Comparison of ENCODE assay signal across 8 mouse cellular contexts in the genomic region with DNA sequence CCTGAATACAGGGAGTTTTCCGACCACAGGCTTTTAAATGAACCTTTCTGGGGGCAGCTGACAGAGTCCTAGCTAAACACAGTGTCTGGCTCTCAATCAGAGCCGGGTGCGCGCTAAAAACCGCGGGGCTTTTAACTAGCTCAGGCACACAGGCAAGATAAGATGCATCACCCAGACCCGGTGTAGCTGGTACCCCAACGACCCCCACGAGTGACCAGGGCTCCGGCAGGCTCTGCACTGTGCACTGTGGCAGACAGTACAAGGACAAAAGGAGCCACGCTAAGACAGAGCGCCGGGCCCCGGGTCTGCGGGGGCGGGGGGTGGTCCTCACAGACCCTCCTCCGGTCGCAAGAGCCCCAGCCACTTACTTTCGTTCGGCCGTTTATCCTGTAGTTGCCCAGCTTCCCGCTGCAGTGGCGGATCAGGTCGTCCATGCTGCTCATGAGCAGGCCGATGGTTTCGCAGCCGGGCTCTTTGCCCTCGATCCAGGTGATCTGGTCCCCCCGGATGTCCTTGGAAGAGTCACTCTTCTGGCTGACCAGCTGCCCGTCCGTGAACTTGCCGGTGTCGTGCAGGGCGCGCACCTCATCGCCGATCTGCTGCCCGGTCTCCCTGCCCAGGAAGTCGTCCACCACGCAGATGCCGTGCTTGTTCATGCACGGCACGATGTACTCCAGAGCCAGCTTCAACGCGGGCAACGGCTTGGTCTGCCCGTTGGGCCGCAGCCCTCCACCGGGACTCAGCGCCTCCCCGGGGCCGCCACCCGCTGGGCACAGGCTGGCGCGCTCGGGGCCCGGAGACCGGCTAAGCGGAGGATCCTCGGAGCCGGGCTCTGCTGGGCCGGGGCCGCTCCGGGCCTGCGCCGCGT. TPM values are rescaled to one million over a fixed set of nuclear protein-coding genes. Genes with fewer than 3 reads are reported as not detected.
DNase-seq lines count a peak whose midpoint lies in the region; ATAC-seq and TF ChIP-seq lines count a peak whose summit lies in the region.

No protein-coding gene starts in this region.

- WGBS in intestine, embryonic 15.5 days = under 1% methylated on average over 67 of the region's 67 CpGs
- 2% methylated on average over 64 of the region's 67 CpGs for WGBS in liver, adult 2 months
- WGBS in stomach, embryonic 16.5 days = 0% methylated on average over 67 of the region's 67 CpGs

- peak overlapping the region; percentile 98 for H3K27ac ChIP-seq in intestine, embryonic 15.5 days
- no peak overlapping the region for H3K27ac ChIP-seq in liver, adult 2 months (replicated peaks; ENCODE audit: insufficient read depth, low read depth, low read length)
- H3K27ac ChIP-seq in stomach, embryonic 16.5 days (ENCODE audit: low read length) = peak overlapping the region; percentile 99

- no peak for TF ChIP-seq CTCF in liver, adult 2 months (IDR thresholded peaks at IDR 0.05; ENCODE audit: low read depth, low read length)

- peak overlapping the region; percentile 95 for H3K9ac ChIP-seq in intestine, embryonic 15.5 days
- H3K9ac ChIP-seq in liver, adult 2 months (ENCODE audit: low read depth, low read length) = peak overlapping the region; percentile 72
- H3K9ac ChIP-seq in stomach, embryonic 16.5 days (ENCODE audit: low read length) = peak overlapping the region; percentile 98

- H3K79me2 ChIP-seq in liver, adult 2 months (ENCODE audit: control insufficient read depth, insufficient read depth, low read length) = peaks cover 28% of the 10 kb centered on the region

- ATAC-seq in intestine, embryonic 15.5 days = peak; percentile 16
- ATAC-seq in monocyte, adult 5-6 weeks (replicated peaks; ENCODE audit: insufficient number of reproducible peaks, low FRiP score, low TSS enrichment, poor library complexity, severe bottlenecking) = 0 out of 2 replicates have a peak, but pooled peaks have one; percentile 16
- ATAC-seq in stomach, embryonic 16.5 days (ENCODE audit: insufficient read depth, low FRiP score) = peak; percentile 5; the same call in 1 of the 2 replicates

- peak overlapping the region; percentile 80 for H3K4me2 ChIP-seq in intestine, embryonic 15.5 days (replicated peaks)
- H3K4me2 ChIP-seq in stomach, embryonic 16.5 days (ENCODE audit: low read depth, low read length) = peak overlapping the region; percentile 78

- H3K36me3 ChIP-seq in intestine, embryonic 15.5 days = no peaks in the 10 kb centered on the region
- H3K36me3 ChIP-seq in liver, adult 2 months (ENCODE audit: control insufficient read depth, insufficient read depth, low read length) = no peaks in the 10 kb centered on the region
- no peaks in the 10 kb centered on the region for H3K36me3 ChIP-seq in stomach, embryonic 16.5 days (ENCODE audit: control insufficient read depth, insufficient read depth, low read length)

- DNase-seq in left cerebral cortex, adult 18-20 months (ENCODE audit: low spot score in 2 of 2) = peak; percentile 30 to 50
- DNase-seq in left cerebral cortex, adult 11 months (ENCODE audit: low spot score) = no peak
- DNase-seq in cerebellum, postnatal 25 days = peak; percentile 76 to 80
- DNase-seq in gastrocnemius, postnatal 36 days = peak; percentile 39 to 55
- DNase-seq in liver, adult 2 months (ENCODE audit: extremely low read depth, low read depth, low spot score) = peak; percentile 41

- H3K27me3 ChIP-seq in intestine, embryonic 15.5 days (replicated peaks) = no peaks in the 10 kb centered on the region
- H3K27me3 ChIP-seq in liver, adult 2 months (ENCODE audit: control insufficient read depth, insufficient read depth, low read length) = no peaks in the 10 kb centered on the region
- no peaks in the 10 kb centered on the region for H3K27me3 ChIP-seq in stomach, embryonic 16.5 days (ENCODE audit: control insufficient read depth, insufficient read depth, low read length)

- intact Hi-C loops in gastrocnemius, postnatal 36 days (cut with DNase I) = loop anchor here (5.0 kb wide), 2 partner anchors 36 to 51 kb away; partner anchors contain the start of genes Exoc8 and Sprtn

- no peak for TF ChIP-seq POLR2A in liver, adult 2 months (IDR thresholded peaks at IDR 0.05; ENCODE audit: extremely low read depth, insufficient read depth, low read length)

- H3K9me3 ChIP-seq in intestine, embryonic 15.5 days = no peaks in the 10 kb centered on the region
- H3K9me3 ChIP-seq in stomach, embryonic 16.5 days (replicated peaks; ENCODE audit: control insufficient read depth, low read length) = no peaks in the 10 kb centered on the region

- peak overlapping the region; percentile 82 for H3K4me3 ChIP-seq in intestine, embryonic 15.5 days (replicated peaks)
- peak overlapping the region; percentile 68 for H3K4me3 ChIP-seq in liver, adult 2 months (ENCODE audit: insufficient read depth, low read depth, low read length)
- H3K4me3 ChIP-seq in stomach, embryonic 16.5 days (replicated peaks; ENCODE audit: low read length) = peak overlapping the region; percentile 94

- peaks cover 32% of the 10 kb centered on the region for H3K4me1 ChIP-seq in intestine, embryonic 15.5 days (replicated peaks)
- peaks cover 14% of the 10 kb centered on the region for H3K4me1 ChIP-seq in liver, adult 2 months (ENCODE audit: control insufficient read depth, insufficient read depth, low read length)
- H3K4me1 ChIP-seq in stomach, embryonic 16.5 days (ENCODE audit: control insufficient read depth, insufficient read depth, low read length) = peaks cover 25% of the 10 kb centered on the region

RNA-seq across cellular contexts. Expression of gene Egln1, which starts 1.0 kb away (rescaled TPM):
- total RNA-seq in left cerebral cortex, adult 18-20 months (2021) = 10 to 100 TPM; 61.4 to 69.5 TPM
- 100 to 1,000 TPM; 140 to 151 TPM for total RNA-seq in gastrocnemius, postnatal 36 days (2021)
- polyA plus RNA-seq in intestine, embryonic 15.5 days (2015; fragmentation: Nextera tagmentation; extraction: Ambion mirVana) = 14.0 and 14.4 TPM in 2 replicates
- total RNA-seq in liver, adult 2 months (2014; rRNA removed) = 11.2 and 13.8 TPM in 2 replicates
- 12.1 and 17.0 TPM in 2 replicates for polyA plus RNA-seq in liver, adult 2 months (2012; rRNA removed)
- total RNA-seq in monocyte, adult 5-6 weeks (2017) = 24.4 to 26.1 TPM (median 24.5 TPM) in 3 replicates
- 12.4 and 12.9 TPM in 2 replicates for polyA plus RNA-seq in stomach, embryonic 16.5 days (2015; fragmentation: Nextera tagmentation; extraction: Ambion mirVana)

RNA-seq across cellular contexts. Expression of gene Sprtn, which starts 50.4 kb away (rescaled TPM):
- 10 to 100 TPM; 13.0 to 13.5 TPM for total RNA-seq in left cerebral cortex, adult 18-20 months (2021)
- 1 to 10 TPM; 5.0 to 6.9 TPM for total RNA-seq in gastrocnemius, postnatal 36 days (2021)
- polyA plus RNA-seq in intestine, embryonic 15.5 days (2015; fragmentation: Nextera tagmentation; extraction: Ambion mirVana) = 8.4 and 8.5 TPM in 2 replicates
- total RNA-seq in liver, adult 2 months (2014; rRNA removed) = 5.4 and 6.3 TPM in 2 replicates
- polyA plus RNA-seq in liver, adult 2 months (2012; rRNA removed) = 4.4 and 4.8 TPM in 2 replicates
- total RNA-seq in monocyte, adult 5-6 weeks (2017) = 15.5 to 26.7 TPM (median 22.1 TPM) in 3 replicates
- 7.3 and 8.3 TPM in 2 replicates for polyA plus RNA-seq in stomach, embryonic 16.5 days (2015; fragmentation: Nextera tagmentation; extraction: Ambion mirVana)

RNA-seq across cellular contexts. Expression of gene Exoc8, which starts 50.6 kb away (rescaled TPM):
- 10 to 100 TPM; 33.4 to 34.2 TPM for total RNA-seq in left cerebral cortex, adult 18-20 months (2021)
- total RNA-seq in gastrocnemius, postnatal 36 days (2021) = 1 to 10 TPM; 6.3 to 8.0 TPM
- 7.5 and 7.8 TPM in 2 replicates for polyA plus RNA-seq in intestine, embryonic 15.5 days (2015; fragmentation: Nextera tagmentation; extraction: Ambion mirVana)
- total RNA-seq in liver, adult 2 months (2014; rRNA removed) = 7.0 and 8.3 TPM in 2 replicates
- 4.3 and 4.7 TPM in 2 replicates for polyA plus RNA-seq in liver, adult 2 months (2012; rRNA removed)
- total RNA-seq in monocyte, adult 5-6 weeks (2017) = 12.3 to 19.4 TPM (median 13.2 TPM) in 3 replicates
- 5.6 and 6.0 TPM in 2 replicates for polyA plus RNA-seq in stomach, embryonic 16.5 days (2015; fragmentation: Nextera tagmentation; extraction: Ambion mirVana)
